Mouse (Mus musculus): ENCODE measurements at regions not wholly inside any gene's neighbourhood (a gene's known extent, or its start where the extent isn't known, plus 50 kb on each side); places are given as distances from the start of the nearest gene placed in this dataset.

DNA sequence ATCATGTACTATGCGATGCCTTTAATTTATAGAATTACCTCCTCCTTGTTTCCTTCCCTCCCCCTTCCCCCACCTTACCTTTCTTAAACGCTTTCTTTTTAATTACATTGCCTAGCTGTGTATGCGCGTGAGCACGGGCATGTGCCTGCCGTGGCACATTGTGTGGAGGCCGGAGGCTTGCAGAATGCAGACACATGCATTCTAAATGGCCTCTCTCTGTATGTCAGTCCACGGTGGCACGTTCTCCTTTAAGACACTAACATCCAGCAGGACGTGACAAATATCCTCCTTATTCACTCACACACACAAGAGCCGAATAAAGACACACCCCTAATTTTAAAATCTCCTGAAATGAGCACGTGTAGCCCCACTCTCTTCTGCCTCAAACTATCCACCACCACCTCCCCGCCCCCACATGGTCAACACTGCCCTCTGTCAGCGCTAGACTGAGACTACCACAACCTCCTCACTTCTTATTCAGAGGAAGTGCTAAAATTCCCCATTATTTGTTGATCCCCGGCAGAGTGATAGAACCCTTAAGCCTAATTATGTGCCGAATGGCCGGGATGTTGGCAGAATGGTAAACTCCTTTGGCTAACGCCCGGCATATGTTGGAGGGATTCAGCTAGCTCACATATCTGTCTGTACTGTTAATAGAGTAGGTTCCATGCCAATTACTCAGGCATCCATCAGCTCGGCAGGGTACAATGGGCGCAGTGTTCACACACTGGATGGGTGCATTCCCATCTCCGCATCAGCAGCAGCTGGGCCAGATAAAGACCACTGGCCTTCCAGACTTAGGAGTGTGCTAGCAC is 70.5 kb upstream of the Zfp217 start:
- peak; percentile 33 for ATAC-seq

GRCm38 (mm10) chr2:170216311-170216710 is 68.4 kb upstream of the Zfp217 start:
- ATAC-seq = no peak

DNA sequence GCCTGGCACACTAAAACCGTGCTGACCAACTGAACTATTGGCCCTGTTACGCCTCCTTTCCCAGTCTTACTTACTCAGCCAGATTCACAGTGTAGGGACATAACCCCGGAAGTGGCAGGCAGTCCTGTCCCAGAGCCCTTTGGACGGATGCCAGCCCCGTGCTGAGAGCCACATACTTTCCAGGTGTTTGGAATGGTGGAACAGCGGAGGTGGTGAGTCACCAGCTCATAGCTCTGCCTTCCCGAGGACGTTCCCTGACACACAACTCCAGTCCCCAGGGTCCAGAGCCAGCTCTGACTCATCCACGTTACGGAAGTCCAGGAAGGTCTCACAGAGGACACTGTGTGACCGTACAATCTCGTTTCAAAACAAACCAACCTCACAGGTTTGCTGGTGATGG is 61.2 kb upstream of the Zfp217 start:
- ATAC-seq = no peak

DNA sequence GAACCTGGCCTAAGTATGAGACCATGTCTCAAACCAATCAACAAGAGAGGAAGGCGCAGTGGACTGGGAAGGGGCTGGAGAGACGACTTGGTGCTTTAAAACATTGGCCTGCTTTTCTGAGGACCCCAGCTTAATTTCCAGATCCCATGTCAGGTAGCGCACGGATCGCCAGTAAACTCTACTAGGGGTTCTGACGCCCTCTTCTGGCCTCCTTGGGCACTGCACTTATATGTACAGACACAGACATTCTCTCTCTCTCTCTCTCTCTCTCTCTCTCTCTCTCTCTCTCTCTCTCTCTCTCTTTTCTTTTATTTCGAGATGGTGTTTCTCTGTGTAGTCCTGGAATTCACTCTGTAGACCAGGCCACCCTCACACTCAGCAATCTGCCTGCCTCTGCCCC is 60.0 kb upstream of the Zfp217 start:
- ATAC-seq = no peak

- no peak for ATAC-seq
Observed at GRCm38 (mm10) chr2:170207395-170207794, 59.5 kb upstream of the Zfp217 start.

- no peak for ATAC-seq
Observed at GRCm38 (mm10) chr2:170206870-170207269, 59.0 kb upstream of the Zfp217 start.

DNA sequence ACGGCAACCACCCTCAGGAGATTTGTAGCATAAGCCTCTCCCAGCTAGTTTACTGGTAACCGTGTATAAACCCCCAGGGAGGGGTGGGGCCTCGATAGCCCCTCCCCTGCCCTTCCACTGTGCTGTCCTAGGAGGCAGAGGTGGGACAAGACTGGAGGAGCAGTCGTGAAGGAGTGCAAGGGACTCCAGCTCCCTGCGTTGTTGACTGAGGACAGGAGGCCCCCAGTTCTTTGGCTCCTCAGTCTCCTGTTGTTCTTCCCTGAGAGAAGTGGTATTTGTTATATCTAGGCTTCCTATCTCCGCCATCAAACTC is 58.5 kb upstream of the Zfp217 start:
- ATAC-seq = no peak

DNA sequence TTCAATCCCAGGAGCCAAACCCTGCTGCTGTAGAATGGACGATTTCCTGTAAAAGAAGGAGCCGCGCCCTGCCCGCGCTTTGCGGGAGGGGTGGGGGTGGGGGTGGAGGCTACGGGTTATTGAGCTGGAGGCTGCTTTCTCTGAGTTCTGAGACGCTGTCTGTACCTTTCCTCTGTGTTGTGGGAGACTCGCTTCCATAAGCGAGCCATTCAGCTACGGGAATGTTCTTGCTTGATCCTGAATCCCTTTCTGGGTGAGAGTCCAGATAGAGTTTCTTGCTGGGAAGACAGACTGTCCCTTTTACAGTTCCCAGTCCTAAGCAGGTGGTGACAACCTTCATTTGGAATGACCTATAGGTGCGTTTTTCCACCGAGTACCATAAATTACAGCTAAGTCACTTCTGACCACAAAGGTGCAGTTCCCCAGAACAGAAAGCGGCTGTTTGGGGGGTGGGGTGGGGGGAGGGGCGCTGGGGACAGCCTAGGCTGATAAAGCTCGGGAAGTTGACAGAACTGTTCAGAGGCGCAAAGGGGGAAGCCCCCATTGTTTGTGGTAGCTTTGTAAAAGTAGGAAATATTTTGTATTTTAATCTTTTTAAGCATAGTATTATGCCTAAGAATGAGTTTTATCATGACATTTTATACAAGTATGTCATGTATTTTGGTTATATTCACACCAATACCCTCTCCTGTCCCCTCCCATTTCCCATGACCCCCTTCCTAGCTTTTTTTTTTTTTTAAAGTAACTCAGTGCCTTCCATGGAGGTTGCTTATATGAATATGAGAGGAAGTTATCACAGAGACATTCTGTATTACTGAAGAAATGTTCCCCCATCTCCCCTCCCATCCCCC is 57.9 kb upstream of the Zfp217 start:
- ATAC-seq = peak; percentile 69

DNA sequence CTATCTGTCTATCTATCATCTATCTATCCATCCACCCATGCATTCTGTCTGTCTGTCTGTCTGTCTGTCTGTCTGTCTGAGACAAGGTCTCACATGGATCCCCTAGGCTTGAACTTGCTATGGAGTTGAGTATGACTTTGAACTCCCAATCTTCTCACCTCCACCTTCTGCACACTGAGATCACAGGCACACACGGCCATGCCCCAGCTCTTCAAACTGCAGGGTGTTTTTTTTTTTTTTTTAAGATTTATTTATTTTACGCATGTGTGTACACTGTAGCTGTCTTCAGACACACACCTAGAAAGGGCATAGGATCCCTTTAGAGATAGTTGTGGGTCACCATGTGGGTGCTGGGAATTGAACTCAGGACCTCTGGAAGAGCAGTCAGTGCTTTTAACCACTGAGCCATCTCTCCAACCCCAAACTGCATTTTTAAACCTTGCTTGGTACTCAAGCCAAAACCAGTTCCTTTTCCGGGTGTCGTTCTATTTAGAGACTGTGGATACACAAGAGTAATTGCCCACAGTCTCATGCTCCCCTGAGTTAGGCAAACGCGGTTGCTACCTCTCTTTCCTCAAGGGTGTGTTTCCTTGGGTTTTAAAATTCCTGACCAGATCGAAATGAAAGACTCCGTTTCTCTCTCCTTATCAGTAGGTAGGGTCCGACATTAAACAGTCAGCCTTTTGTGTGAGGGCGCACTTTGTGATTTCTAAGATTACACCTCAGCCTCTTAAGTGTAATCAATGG is 57.0 kb upstream of the Zfp217 start:
- peak; percentile 53 for ATAC-seq

- no peak for ATAC-seq
Observed at GRCm38 (mm10) chr2:170203496-170203895, 55.6 kb upstream of the Zfp217 start.

GRCm38 (mm10) chr2:170201816-170202371 is 54.0 kb upstream of the Zfp217 start:
- ATAC-seq = no peak
